Mouse (Mus musculus) embryonic stem cell, embryonic (primary cell): ENCODE measurements around the gene Pou6f1.

ENCODE experiments used
- CTCF ChIA-PET, 4 experiments: fragments of 300-600 bp in 2 of 4; fragments of 350-600 bp in 2 of 4; sonication (Branson Sonifier 250); formaldehyde crosslinking; loops; one replicate each; lab custom pipeline; 2022; ENCODE audit warnings: inconsistent platforms in 2 of 4; lab: Charles Lee
- POLR2A ChIA-PET, 4 experiments: fragments of 300-600 bp in 2 of 4; fragments of 350-600 bp in 2 of 4; sonication (Branson Sonifier 250); formaldehyde crosslinking; loops; one replicate each; lab custom pipeline; 2022; ENCODE audit warnings: antibody characterized with exemption in 4 of 4, inconsistent platforms in 1 of 4; lab: Charles Lee

Pou6f1 gene

GRCm38 (mm10) chr15:100606677-100607076 lies 6.9 kb upstream of the Pou6f1 start:
- CTCF ChIA-PET, result interaction anchor here (0.7 to 1.8 kb wide), 6 partner anchors 8 to 151 kb away, joined by 3 to 15 read pairs (median 6); no protein-coding TSS in a partner anchor
- POLR2A ChIA-PET, result interaction anchor here in 2 of 4 experiments (0.6 to 1.9 kb wide), 6 partner anchors 8 to 257 kb away, joined by 3 to 5 read pairs (median 3); no protein-coding TSS in a partner anchor

GRCm38 (mm10) chr15:100601669-100602068 lies 1.9 kb upstream of the Pou6f1 start:
- ChIA-PET POLR2A (no interaction called here), CTCF (interaction anchor here in 1 of 4 experiments (1.1 kb wide), 1 partner anchor 12 kb away, joined by 4 read pairs; no protein-coding TSS in a partner anchor)

- ChIA-PET CTCF (interaction anchor here (0.6 to 2.4 kb wide), 9 partner anchors 9 to 83 kb away, joined by 3 to 8 read pairs (median 4); partner anchors contain the start of genes Dazap2 (in 1 of the 4) and Smagp (in 1 of the 4)), POLR2A (interaction anchor here in 2 of 4 experiments (0.7 to 2.3 kb wide), 7 partner anchors 9 to 149 kb away, joined by 3 to 10 read pairs (median 3); partner anchors contain the start of gene Dazap2 (in 1 of the 2))
Measured at GRCm38 (mm10) chr15:100600696-100601272, 1.0 kb upstream of the Pou6f1 start.

- POLR2A ChIA-PET, result interaction anchor here in 3 of 4 experiments (0.6 to 2.3 kb wide), 16 partner anchors 9 to 200 kb away, joined by 3 to 12 read pairs (median 3); partner anchors contain the start of gene Dazap2 (in 3 of the 3)
- CTCF ChIA-PET, result interaction anchor here (0.5 to 2.4 kb wide), 17 partner anchors 9 to 666 kb away, joined by 3 to 8 read pairs (median 4); partner anchors contain the start of genes Dazap2 (in 1 of the 4), Dip2b (in 1 of the 4) and Smagp (in 1 of the 4)
Measured at GRCm38 (mm10) chr15:100600047-100600695, 387 bp upstream of the Pou6f1 start.

GRCm38 (mm10) chr15:100598883-100599275 lies 905 bp downstream of the Pou6f1 start:
- CTCF ChIA-PET, result interaction anchor here (0.6 to 2.4 kb wide), 7 partner anchors 9 to 381 kb away, joined by 3 to 8 read pairs (median 4); no protein-coding TSS in a partner anchor
- POLR2A ChIA-PET, result interaction anchor here in 3 of 4 experiments (1.0 to 2.3 kb wide), 9 partner anchors 8 to 125 kb away, joined by 3 to 12 read pairs (median 4); partner anchors contain the start of genes Dazap2 (in 3 of the 3) and Smagp (in 1 of the 3)

- POLR2A ChIA-PET, result interaction anchor here in 3 of 4 experiments (1.2 to 2.3 kb wide), 7 partner anchors 8 to 124 kb away, joined by 3 to 12 read pairs (median 4); partner anchors contain the start of genes Dazap2 (in 3 of the 3) and Smagp (in 1 of the 3)
- CTCF ChIA-PET, result interaction anchor here in 3 of 4 experiments (0.5 to 1.0 kb wide), 5 partner anchors 8 to 178 kb away, joined by 3 to 7 read pairs (median 5); no protein-coding TSS in a partner anchor
Measured at GRCm38 (mm10) chr15:100598287-100598882, 1.4 kb downstream of the Pou6f1 start.

GRCm38 (mm10) chr15:100592817-100593216 lies 7.0 kb downstream of the Pou6f1 start:
- ChIA-PET CTCF (no interaction called here), POLR2A (interaction anchor here in 2 of 4 experiments (0.8 to 3.0 kb wide), 6 partner anchors 12 to 98 kb away, joined by 3 to 8 read pairs (median 3); partner anchors contain the start of genes Csrnp2 (in 1 of the 2), Dazap2 (in 1 of the 2) and Tfcp2 (in 1 of the 2))

GRCm38 (mm10) chr15:100590436-100590835 lies 9.3 kb downstream of the Pou6f1 start:
- CTCF ChIA-PET, result interaction anchor here (0.6 to 1.4 kb wide), 8 partner anchors 8 to 133 kb away, joined by 3 to 4 read pairs (median 3); no protein-coding TSS in a partner anchor

GRCm38 (mm10) chr15:100588297-100588696 lies 11.5 kb downstream of the Pou6f1 start:
- ChIA-PET POLR2A (interaction anchor here (0.5 to 1.4 kb wide), 7 partner anchors 27 to 519 kb away, joined by 3 to 13 read pairs (median 3); partner anchors contain the start of genes Dazap2 (in 1 of the 4) and Tfcp2 (in 1 of the 4)), CTCF (interaction anchor here in 2 of 4 experiments (0.6 to 0.9 kb wide), 3 partner anchors 9 to 131 kb away, joined by 3 to 5 read pairs (median 4); no protein-coding TSS in a partner anchor)

More at GRCm38 (mm10) chr15:100590436-100590835, 9.3 kb downstream of the Pou6f1 start:
- POLR2A ChIA-PET, result interaction anchor here in 2 of 4 experiments (0.6 to 3.0 kb wide), 4 partner anchors 12 to 107 kb away, joined by 3 to 8 read pairs (median 4); partner anchors contain the start of gene Dazap2 (in 1 of the 2)

- CTCF ChIA-PET, result interaction anchor here in 1 of 4 experiments (0.6 kb wide), 1 partner anchor 243 kb away, joined by 3 read pairs; no protein-coding TSS in a partner anchor
- POLR2A ChIA-PET, result interaction anchor here in 2 of 4 experiments (1.0 to 1.4 kb wide), 3 partner anchors 9 to 41 kb away, joined by 3 to 4 read pairs (median 3); no protein-coding TSS in a partner anchor
Measured at GRCm38 (mm10) chr15:100587166-100587565, 12.6 kb downstream of the Pou6f1 start.

GRCm38 (mm10) chr15:100585931-100586330 lies 13.9 kb downstream of the Pou6f1 start:
- CTCF ChIA-PET, result interaction anchor here in 1 of 4 experiments (1.1 kb wide), 1 partner anchor 168 kb away, joined by 3 read pairs; no protein-coding TSS in a partner anchor
- POLR2A ChIA-PET, result interaction anchor here in 2 of 4 experiments (0.6 to 1.4 kb wide), 6 partner anchors 8 to 97 kb away, joined by 3 to 5 read pairs (median 4); partner anchors contain the start of gene Pou6f1 (in 1 of the 2)

- ChIA-PET POLR2A (interaction anchor here in 1 of 4 experiments (0.6 to 1.5 kb wide), 4 partner anchors 10 to 357 kb away, joined by 3 to 4 read pairs (median 3); no protein-coding TSS in a partner anchor), CTCF (interaction anchor here in 2 of 4 experiments (0.6 to 1.6 kb wide), 2 partner anchors 43 to 215 kb away, joined by 3 to 4 read pairs; no protein-coding TSS in a partner anchor)
Measured at GRCm38 (mm10) chr15:100580108-100580507, 19.7 kb downstream of the Pou6f1 start.

- CTCF ChIA-PET, result interaction anchor here in 1 of 4 experiments (0.5 to 0.8 kb wide), 4 partner anchors 31 to 524 kb away, joined by 3 to 5 read pairs (median 4); no protein-coding TSS in a partner anchor
- POLR2A ChIA-PET, result interaction anchor here in 2 of 4 experiments (0.5 to 1.6 kb wide), 11 partner anchors 8 to 230 kb away, joined by 3 to 4 read pairs (median 3); partner anchors contain the start of gene Dazap2 (in 1 of the 2)
Measured at GRCm38 (mm10) chr15:100577972-100578371, 21.8 kb downstream of the Pou6f1 start.

- ChIA-PET POLR2A (interaction anchor here in 2 of 4 experiments (0.6 to 1.3 kb wide), 4 partner anchors 13 to 248 kb away, joined by 3 to 5 read pairs (median 4); no protein-coding TSS in a partner anchor), CTCF (interaction anchor here in 2 of 4 experiments (0.6 kb wide), 2 partner anchors 138 to 777 kb away, joined by 3 to 6 read pairs; no protein-coding TSS in a partner anchor)
Measured at GRCm38 (mm10) chr15:100576810-100577209, 23.0 kb downstream of the Pou6f1 start.

- CTCF ChIA-PET, result interaction anchor here in 1 of 4 experiments (0.6 kb wide), 1 partner anchor 138 kb away, joined by 3 read pairs; no protein-coding TSS in a partner anchor
- POLR2A ChIA-PET, result interaction anchor here in 2 of 4 experiments (0.6 to 1.3 kb wide), 3 partner anchors 14 to 249 kb away, joined by 3 to 5 read pairs (median 4); no protein-coding TSS in a partner anchor
Measured at GRCm38 (mm10) chr15:100576392-100576791, 23.4 kb downstream of the Pou6f1 start.

- POLR2A ChIA-PET, result interaction anchor here in 2 of 4 experiments (0.9 to 2.8 kb wide), 4 partner anchors 18 to 34 kb away, joined by 3 to 9 read pairs (median 7); partner anchors contain the start of gene Tfcp2 (in 1 of the 2)
- CTCF ChIA-PET, result interaction anchor here in 2 of 4 experiments (0.5 to 0.6 kb wide), 3 partner anchors 15 to 734 kb away, joined by 3 to 4 read pairs (median 4); no protein-coding TSS in a partner anchor
Measured at GRCm38 (mm10) chr15:100575366-100575765, 24.4 kb downstream of the Pou6f1 start.
